Mouse (Mus musculus) spleen, adult 2 months (tissue): Measurements from ENCODE around the gene Elf2.

Source experiments
- CTCF ChIP-seq: fragments of 200-500 bp; IDR thresholded peaks from 2 replicates; pipeline ENCODE4 v1.5.1; 2011; ENCODE audit warnings: mild to moderate bottlenecking, inconsistent platforms; ENCODE audit not compliant: insufficient read depth, insufficient read length, insufficient replicate concordance; ENCODE audit errors: extremely low read depth
- POLR2A ChIP-seq: fragments of 200-500 bp; IDR thresholded peaks from 2 replicates; pipeline ENCODE4 v1.6.1; 2011; ENCODE audit warnings: low read depth, low read length, inconsistent platforms

GRCm38 (mm10) chr3:51209503-51210314, 130.8 kb downstream of the Elf2 start:
- no peak for TF ChIP-seq CTCF
- no peak for TF ChIP-seq POLR2A
